Mouse (Mus musculus) liver, adult 2 months (tissue): Measurements from ENCODE around the gene Tns2. TPM values are rescaled to one million over a fixed set of nuclear protein-coding genes. Genes with fewer than 3 reads are reported as not detected.

Source experiments
- DNase-seq: peaks from one replicate; pipeline ENCODE4 v3.0.0-alpha.2; 2011; ENCODE audit warnings: low read depth, low spot score; ENCODE audit errors: extremely low read depth
- H3K27ac ChIP-seq: fragments of 200-500 bp; replicated peaks from 2 replicates; pipeline ENCODE4 v1.5.1; 2012; ENCODE audit warnings: low read depth, mild to moderate bottlenecking, control low read depth, inconsistent platforms, low read length; ENCODE audit not compliant: insufficient read depth
- H3K27me3 ChIP-seq: fragments of 200-500 bp; 2 replicates; pipeline ENCODE4 v1.6.1; 2012; ENCODE audit warnings: mild to moderate bottlenecking, moderate library complexity, low read length, inconsistent platforms; ENCODE audit not compliant: control insufficient read depth, insufficient read depth
- H3K36me3 ChIP-seq: fragments of 200-500 bp; 2 replicates; pipeline ENCODE4 v1.6.1; 2012; ENCODE audit warnings: low read length, inconsistent platforms; ENCODE audit not compliant: control insufficient read depth, insufficient read depth
- H3K4me1 ChIP-seq: fragments of 200-500 bp; 2 replicates; pipeline ENCODE4 v1.6.1; 2011; ENCODE audit warnings: low read length; ENCODE audit not compliant: control insufficient read depth, insufficient read depth
- H3K4me3 ChIP-seq: fragments of 200-500 bp; 2 replicates; pipeline ENCODE4 v1.5.1; 2011; ENCODE audit warnings: low read depth, mild to moderate bottlenecking, control low read depth, low read length, moderate library complexity; ENCODE audit not compliant: insufficient read depth
- H3K79me2 ChIP-seq: fragments of 200-500 bp; 2 replicates; pipeline ENCODE4 v1.6.1; 2012; ENCODE audit warnings: inconsistent platforms, mild to moderate bottlenecking, low read length, moderate library complexity; ENCODE audit not compliant: control insufficient read depth, insufficient read depth
- H3K9ac ChIP-seq: fragments of 200-500 bp; 2 replicates; pipeline ENCODE4 v1.6.1; 2012; ENCODE audit warnings: low read depth, mild to moderate bottlenecking, control low read depth, inconsistent platforms, low read length
- CTCF ChIP-seq: fragments of 200-500 bp; IDR thresholded peaks from 2 replicates; pipeline ENCODE4 v1.5.1; 2011; ENCODE audit warnings: low read depth, low read length, control low read depth
- POLR2A ChIP-seq: fragments of 200-500 bp; IDR thresholded peaks from 2 replicates; pipeline ENCODE4 v1.6.1; 2011; ENCODE audit warnings: low read length, control low read depth; ENCODE audit not compliant: insufficient read depth; ENCODE audit errors: extremely low read depth
- WGBS: fragments of 180-500 bp; shearing (Covaris S2); methylation state at CpG from one replicate; pipeline ENCODE4 v1.1.7; 2018; 5-methylcytosine and 5-hydroxymethylcytosine counted together
- polyA plus RNA-seq: library from polyadenylated mRNA; depleted of rRNA; stranded (reverse); fragments of >200 nt; gene quantifications from 2 replicates; pipeline ENCODE4 v1.2.3, GENCODE M21; 2012
- total RNA-seq: library from RNA; depleted of rRNA; stranded (reverse); fragments of >200 nt; gene quantifications from 2 replicates; pipeline ENCODE4 v1.2.3, GENCODE M21; 2014

Tns2 gene
- total and polyA plus RNA-seq, 2 experiments: 21.8 to 35.9 TPM

DNA sequence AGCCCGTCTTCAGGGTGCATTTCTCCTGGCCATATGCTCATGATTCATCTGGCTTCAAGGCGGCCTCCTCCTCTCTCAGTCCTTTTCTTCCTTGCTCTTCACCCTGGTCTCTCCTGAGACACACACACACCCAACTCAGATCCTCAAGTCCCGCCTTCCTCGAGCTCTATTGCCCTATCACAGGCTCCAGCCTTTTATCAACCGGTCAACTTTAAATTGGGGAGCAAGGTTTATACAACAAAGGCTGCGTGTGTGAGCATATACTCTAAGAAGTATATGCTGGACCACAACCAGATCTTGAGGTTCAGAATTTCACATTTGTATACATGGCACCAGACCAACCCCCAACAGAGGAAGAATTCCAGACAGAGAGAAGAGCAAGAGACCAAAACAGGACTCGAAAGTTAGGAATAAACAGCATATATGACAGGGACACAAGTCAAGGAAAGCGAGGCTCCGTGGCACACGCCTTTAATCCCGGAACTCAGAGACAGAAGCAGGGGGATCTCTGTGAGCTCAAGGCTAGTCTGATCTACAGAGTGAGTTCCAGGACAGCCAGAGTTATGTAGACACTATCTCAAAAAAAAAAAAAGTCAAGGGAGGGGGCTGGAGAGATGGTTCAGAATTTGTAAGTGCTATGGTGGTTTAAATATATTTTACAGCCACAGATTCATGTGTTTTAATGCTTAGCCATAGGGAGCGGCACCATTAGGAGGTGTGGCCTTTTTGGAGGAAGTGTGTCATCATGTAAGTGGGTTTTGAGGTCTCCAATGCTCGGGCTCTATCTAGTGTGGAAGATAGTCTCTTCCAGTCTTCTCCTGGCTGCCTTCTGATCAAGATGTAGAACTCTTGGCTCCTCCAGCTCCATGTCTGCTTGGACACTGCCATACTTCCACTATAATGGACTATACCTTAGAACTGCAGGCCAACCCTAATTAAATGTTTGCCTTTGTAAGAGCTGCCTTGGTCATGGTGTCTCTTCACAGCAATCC, 29.4 kb upstream of the Tns2 start:
- no peaks in the 10 kb centered on the region for H3K36me3 ChIP-seq
- H3K27ac ChIP-seq: no peak overlapping the region
- TF ChIP-seq CTCF (no peak), POLR2A (no peak)
- H3K9ac ChIP-seq: no peak overlapping the region
- WGBS: 82% methylated on average over 13 of the region's 13 CpGs
- H3K27me3 ChIP-seq: no peaks in the 10 kb centered on the region
- H3K79me2 ChIP-seq: peaks cover 13% of the 10 kb centered on the region; the same call in 1 of the 2 replicates
- peaks cover 5% of the 10 kb centered on the region; the same call in 1 of the 2 replicates for H3K4me1 ChIP-seq
- H3K4me3 ChIP-seq: no peak overlapping the region
- no peak for DNase-seq

DNA sequence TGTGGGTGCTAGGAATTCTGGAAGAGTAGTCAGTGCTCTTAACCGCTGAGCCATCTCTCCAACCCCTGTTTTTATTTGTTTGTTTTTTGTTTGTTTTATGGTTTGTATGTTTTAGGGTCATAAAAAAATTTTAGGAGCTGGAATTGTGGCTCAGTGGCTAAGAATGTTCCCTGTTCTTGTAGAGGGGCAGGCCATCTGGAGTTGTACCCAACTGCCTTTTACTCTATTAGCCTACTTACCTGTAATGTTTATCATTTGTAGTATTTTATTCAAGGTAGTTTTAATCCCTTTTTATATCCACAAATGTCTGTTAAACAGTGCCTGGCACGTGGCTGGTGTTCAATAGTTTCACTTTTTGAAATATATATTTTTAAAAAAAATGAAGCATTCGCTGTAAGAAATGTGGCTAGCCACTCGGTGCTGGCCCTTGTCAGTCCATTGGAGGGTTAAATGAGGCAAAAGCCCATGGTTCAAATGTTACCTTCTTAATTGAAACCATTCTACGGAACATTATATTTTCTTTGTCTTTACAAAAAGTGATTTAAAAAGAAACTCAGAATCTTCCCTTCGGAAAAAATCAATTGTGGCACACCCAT, 27.2 kb upstream of the Tns2 start:
- H3K27ac ChIP-seq: no peak overlapping the region
- H3K4me3 ChIP-seq: peak overlapping the region; percentile 19; the same call in 1 of the 2 replicates
- no peak for DNase-seq
- no peak overlapping the region for H3K9ac ChIP-seq
- 13% methylated on average over 6 of the region's 6 CpGs for WGBS
- no peaks in the 10 kb centered on the region for H3K27me3 ChIP-seq
- H3K36me3 ChIP-seq: no peaks in the 10 kb centered on the region
- TF ChIP-seq POLR2A: no peak
- TF ChIP-seq CTCF: no peak
- H3K4me1 ChIP-seq: peaks cover 12% of the 10 kb centered on the region; the same call in 1 of the 2 replicates
- H3K79me2 ChIP-seq: peaks cover 20% of the 10 kb centered on the region; the same call in 1 of the 2 replicates

DNA sequence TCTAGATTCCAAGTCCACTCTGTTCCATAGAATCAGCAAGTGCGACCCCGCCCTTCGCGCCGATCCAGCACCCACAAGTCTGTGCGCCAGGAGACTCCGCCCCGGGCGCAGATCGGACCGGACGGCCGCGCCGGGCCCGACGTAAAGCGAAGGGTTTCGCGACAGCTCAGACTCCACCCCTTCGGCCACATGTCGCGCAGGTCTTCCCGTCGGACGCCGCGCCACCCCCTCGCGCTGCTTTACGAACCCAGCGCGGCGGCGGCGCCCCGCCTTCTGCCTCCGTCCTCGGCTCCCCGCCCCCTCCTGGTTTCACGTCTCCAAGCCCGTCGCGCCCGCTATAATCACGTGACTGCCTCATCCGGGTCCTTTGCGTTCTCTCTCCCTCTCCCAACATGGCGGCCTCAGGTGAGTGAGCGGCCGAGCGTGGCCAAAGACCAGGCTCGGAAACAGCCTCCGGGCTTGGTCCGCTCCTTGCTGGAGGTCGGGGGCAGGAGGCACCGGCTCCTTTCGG, 26.6 kb upstream of the Tns2 start, which contains the start of gene Eif4b:
Eif4b (plus strand) TSS at position 215 of the 511 bp plus-strand sequence.
- H3K79me2 ChIP-seq: peaks cover 22% of the 10 kb centered on the region; the same call in 1 of the 2 replicates
- H3K27me3 ChIP-seq: no peaks in the 10 kb centered on the region
- TF ChIP-seq CTCF (no peak), POLR2A (peak; percentile 44; the same call in 1 of the 2 replicates)
- peak; percentile 94 for DNase-seq
- H3K27ac ChIP-seq: peak within 1 kb of the TSS; percentile 98
- peak within 1 kb of the TSS; percentile 98 for H3K9ac ChIP-seq
- under 1% methylated on average over 58 of the region's 58 CpGs for WGBS
- peaks cover 15% of the 10 kb centered on the region; the same call in 1 of the 2 replicates for H3K4me1 ChIP-seq
- peak within 1 kb of the TSS; percentile 96 for H3K4me3 ChIP-seq
- H3K36me3 ChIP-seq: no peaks in the 10 kb centered on the region

DNA sequence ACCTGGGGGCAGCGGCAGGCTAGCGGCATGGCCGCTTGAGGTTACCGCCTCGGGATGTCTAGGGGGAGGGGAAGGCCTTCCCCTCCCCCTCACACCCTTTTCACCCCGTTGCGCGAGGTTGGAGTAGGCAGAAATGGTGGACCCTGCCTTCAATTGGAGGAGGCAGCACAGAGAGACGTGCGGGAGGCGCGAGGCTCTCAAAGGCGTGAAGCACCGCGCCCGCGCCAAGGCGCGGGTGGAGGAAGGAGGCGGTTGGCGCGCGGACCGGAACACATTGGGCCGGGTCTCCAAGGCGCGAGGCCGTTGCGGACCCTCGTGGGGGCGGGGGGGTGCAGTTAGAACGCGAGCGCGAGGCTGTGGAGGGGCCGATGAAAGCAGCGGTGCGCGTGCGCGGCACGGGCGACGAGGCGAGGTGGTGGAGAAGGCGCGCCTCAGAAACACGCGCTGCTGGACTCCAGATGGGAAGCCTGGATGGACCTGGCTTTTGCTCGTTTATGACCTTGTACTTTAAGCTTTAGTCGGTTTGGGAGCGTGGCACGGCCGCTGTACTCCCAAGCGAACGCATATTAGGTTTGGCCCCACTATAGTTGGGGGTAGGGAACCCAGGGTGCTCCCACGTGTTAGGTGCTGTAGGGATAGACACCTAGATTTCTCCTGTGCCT, 26.0 kb upstream of the Tns2 start:
- WGBS: under 1% methylated on average over 57 of the region's 57 CpGs
- peaks cover 17% of the 10 kb centered on the region for H3K4me1 ChIP-seq
- H3K36me3 ChIP-seq: no peaks in the 10 kb centered on the region
- TF ChIP-seq POLR2A (0 out of 2 replicates have a peak, but pooled peaks have one; percentile 35), CTCF (no peak)
- H3K9ac ChIP-seq: peak overlapping the region; percentile 98
- H3K4me3 ChIP-seq: peak overlapping the region; percentile 96
- peak overlapping the region; percentile 98 for H3K27ac ChIP-seq
- peak; percentile 88 for DNase-seq
- H3K27me3 ChIP-seq: no peaks in the 10 kb centered on the region
- H3K79me2 ChIP-seq: peaks cover 28% of the 10 kb centered on the region; the same call in 1 of the 2 replicates

DNA sequence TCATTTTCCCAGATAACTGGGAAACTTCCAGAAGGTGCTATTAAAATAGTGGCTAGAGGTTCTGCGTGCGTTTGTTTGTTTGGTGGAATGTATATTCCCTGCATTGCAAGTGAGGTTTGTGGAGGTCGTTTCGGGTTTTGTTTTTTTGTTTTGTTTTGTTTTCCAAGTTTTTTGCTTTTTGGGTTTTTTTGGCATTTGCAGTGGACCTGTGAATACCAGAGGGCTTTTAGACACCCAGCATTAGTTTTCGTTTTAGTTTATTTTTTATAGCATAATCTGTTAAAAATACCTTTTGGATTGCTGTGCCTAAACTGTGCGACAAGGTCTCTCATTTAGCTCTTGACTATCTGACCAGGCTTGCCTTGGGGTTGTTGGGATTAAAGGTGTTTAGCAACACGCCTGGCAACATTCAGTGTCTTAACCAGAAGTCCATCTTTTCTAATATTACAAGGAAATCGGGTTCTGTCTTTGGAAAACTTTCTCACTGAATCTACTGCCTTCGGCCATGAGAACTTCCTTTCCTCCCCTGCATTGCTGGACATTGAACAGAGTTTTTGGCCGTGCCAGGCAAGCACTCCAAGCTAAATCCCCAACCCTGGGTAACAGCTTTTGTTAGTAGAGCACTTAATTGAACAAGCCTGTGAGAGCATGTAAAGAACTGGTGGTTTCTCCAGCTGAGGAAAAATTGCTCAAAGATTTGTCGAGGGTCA, 25.2 kb upstream of the Tns2 start:
- Histone ChIP-seq H3K27ac (peak overlapping the region; percentile 98), H3K4me3 (peak overlapping the region; percentile 96; the same call in 1 of the 2 replicates), H3K27me3 (no peaks in the 10 kb centered on the region), H3K4me1 (peaks cover 19% of the 10 kb centered on the region), H3K79me2 (peaks cover 30% of the 10 kb centered on the region; the same call in 1 of the 2 replicates), H3K9ac (peak overlapping the region; percentile 98), H3K36me3 (no peaks in the 10 kb centered on the region)
- TF ChIP-seq POLR2A (no peak), CTCF (no peak)
- peak; percentile 57 for DNase-seq
- 3% methylated on average over 11 of the region's 11 CpGs for WGBS
